10 mouse cellular contexts compared by ENCODE assay signal in the genomic region with DNA sequence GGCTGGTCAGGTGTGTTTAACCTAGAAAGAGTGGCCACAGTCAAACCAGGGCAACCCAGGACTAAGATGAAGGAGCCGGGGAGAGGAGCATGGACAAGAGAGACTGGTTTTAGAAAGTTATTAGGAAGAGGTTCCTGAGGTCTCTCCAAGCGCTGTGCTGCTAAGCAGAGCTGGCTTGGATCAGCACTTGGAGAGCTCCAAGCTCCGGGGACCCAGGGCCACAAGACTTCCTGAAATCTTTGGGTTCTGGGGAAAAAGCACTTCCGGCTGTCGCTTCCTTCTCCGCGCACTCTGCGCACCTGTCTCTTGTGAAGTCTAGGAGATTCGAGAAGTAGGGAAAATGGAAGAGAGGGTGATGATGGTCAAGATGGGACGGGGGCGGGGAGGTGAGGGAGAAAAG. TPM values are rescaled to one million over a fixed set of nuclear protein-coding genes. Genes with fewer than 3 reads are reported as not detected.
DNase-seq lines count a peak whose midpoint lies in the region; ATAC-seq lines count a peak whose summit lies in the region.
"Had no signal": no experiment of that assay in that cellular context is flagged by ENCODE, and none has a peak within 500 bp of the region (broad histone marks: within the 10 kb centered on the region; RNA-seq: fewer than 3 reads in every experiment).

No protein-coding gene starts in this region.

- no peak overlapping the region for H3K27ac ChIP-seq in limb, embryonic 13.5 days
- H3K27ac ChIP-seq: liver, embryonic 14.5 days had no signal

- DNase-seq in embryo, embryonic 10 days (ENCODE audit: low spot score), result peak; percentile 61
- no peak for DNase-seq in embryo, embryonic 9.5 days (ENCODE audit: extremely low spot score)
- peak; percentile 35 for DNase-seq in urinary bladder, postnatal 14 days (ENCODE audit: low spot score)
- no peak for DNase-seq in urinary bladder, adult 2 months (ENCODE audit: low spot score)
- DNase-seq in thymus, postnatal 25 days, result no peak
- DNase-seq in frontal cortex, postnatal 10 days (ENCODE audit: low spot score in 2 of 2), result no peak
- DNase-seq in natural killer cell, adult 2 months (ENCODE audit: low spot score in 2 of 2), result no peak
- DNase-seq: cerebellum, adult 11-12 months had no signal

- no peaks in the 10 kb centered on the region for H3K36me3 ChIP-seq in limb, embryonic 13.5 days

- WGBS in limb, embryonic 13.5 days, result 6% methylated on average over 11 of the region's 11 CpGs

- no peaks in the 10 kb centered on the region for H3K9me3 ChIP-seq in limb, embryonic 13.5 days

- peaks cover 42% of the 10 kb centered on the region for H3K27me3 ChIP-seq in limb, embryonic 13.5 days

- peak overlapping the region; percentile 53 for H3K4me2 ChIP-seq in limb, embryonic 13.5 days (replicated peaks)

- H3K9ac ChIP-seq in limb, embryonic 13.5 days, result no peak overlapping the region
- H3K9ac ChIP-seq: liver, embryonic 14.5 days had no signal

- peaks cover 10% of the 10 kb centered on the region for H3K4me1 ChIP-seq in limb, embryonic 13.5 days

- peak overlapping the region; percentile 23 for H3K4me3 ChIP-seq in limb, embryonic 13.5 days

- ATAC-seq in limb, embryonic 13.5 days (ENCODE audit: low FRiP score, low read depth), result no peak

RNA-seq across cellular contexts. Expression of gene Riiad1, which starts 0.6 kb away (rescaled TPM):
- polyA plus RNA-seq in urinary bladder, adult 2 months (2012; rRNA removed), result 1.2 and 2.4 TPM in 2 replicates
- 1.8 and 2.0 TPM in 2 replicates for polyA plus RNA-seq in limb, embryonic 13.5 days (2015; fragmentation: Nextera tagmentation; extraction: Ambion mirVana)
- polyA plus RNA-seq: liver, embryonic 14.5 days had no signal

RNA-seq across cellular contexts. Expression of gene Celf3, which starts 1.5 kb away (rescaled TPM):
- polyA plus RNA-seq in urinary bladder, adult 2 months (2012; rRNA removed), result 0.83 and 1.1 TPM in 2 replicates
- 2.4 and 3.7 TPM in 2 replicates for polyA plus RNA-seq in limb, embryonic 13.5 days (2015; fragmentation: Nextera tagmentation; extraction: Ambion mirVana)

RNA-seq across cellular contexts. Expression of gene Oaz3, which starts 35.8 kb away (rescaled TPM):
- polyA plus RNA-seq in urinary bladder, adult 2 months (2012; rRNA removed), result 0.29 and 0.43 TPM in 2 replicates
- polyA plus RNA-seq in limb, embryonic 13.5 days (2015; fragmentation: Nextera tagmentation; extraction: Ambion mirVana), result 0.73 and 0.94 TPM in 2 replicates

RNA-seq across cellular contexts. Expression of gene Mrpl9, which starts 36.4 kb away (rescaled TPM):
- 70.7 and 81.1 TPM in 2 replicates for polyA plus RNA-seq in urinary bladder, adult 2 months (2012; rRNA removed)
- 66.8 and 67.0 TPM in 2 replicates for polyA plus RNA-seq in limb, embryonic 13.5 days (2015; fragmentation: Nextera tagmentation; extraction: Ambion mirVana)

Comparison
In these comparisons a context has a peak if more than half of its experiments do, and no peak if none do; other contexts are left out.
1. DNase-seq: peak in embryo, embryonic 10 days (single experiment) and urinary bladder, postnatal 14 days (single experiment); none in embryo, embryonic 9.5 days (single experiment), urinary bladder, adult 2 months (single experiment), thymus, postnatal 25 days (single experiment), frontal cortex, postnatal 10 days (0 of 2) and natural killer cell, adult 2 months (0 of 2).